Mouse (Mus musculus) thymus, adult 2 months (tissue): ENCODE results near the gene Rpn1. TPM values are rescaled to one million over a fixed set of nuclear protein-coding genes. Genes with fewer than 3 reads are reported as not detected.

Experiments used
- DNase-seq: peaks from one replicate; pipeline ENCODE4 v3.0.0; 2021
- H3K27ac ChIP-seq: fragments of 200-500 bp; 2 replicates; pipeline ENCODE4 v1.5.1; 2012; ENCODE audit warnings: low read length, control low read depth; ENCODE audit not compliant: control insufficient read depth, insufficient read depth
- H3K27me3 ChIP-seq: fragments of 200-500 bp; 2 replicates; pipeline ENCODE4 v1.6.1; 2012; ENCODE audit warnings: mild to moderate bottlenecking, low read length, moderate library complexity, mixed read lengths; ENCODE audit not compliant: control insufficient read depth, insufficient read depth
- H3K36me3 ChIP-seq: fragments of 200-500 bp; 2 replicates; pipeline ENCODE4 v1.6.1; 2012; ENCODE audit warnings: mild to moderate bottlenecking, low read length, moderate library complexity; ENCODE audit not compliant: control insufficient read depth, insufficient read depth
- H3K4me1 ChIP-seq: fragments of 200-500 bp; replicated peaks from 2 replicates; pipeline ENCODE4 v1.6.1; 2012; ENCODE audit warnings: low read length; ENCODE audit not compliant: control insufficient read depth, insufficient read depth
- H3K4me3 ChIP-seq: fragments of 200-500 bp; 2 replicates; pipeline ENCODE4 v1.5.1; 2012; ENCODE audit warnings: mild to moderate bottlenecking, low read length, control low read depth, moderate library complexity; ENCODE audit not compliant: control insufficient read depth, insufficient read depth
- CTCF ChIP-seq: fragments of 200-500 bp; IDR thresholded peaks from 2 replicates; pipeline ENCODE4 v1.5.1; 2012; ENCODE audit warnings: mild to moderate bottlenecking, control low read depth, low read length, moderate library complexity, borderline replicate concordance; ENCODE audit not compliant: control insufficient read depth, poor library complexity, insufficient read depth; ENCODE audit errors: extremely low read depth
- POLR2A ChIP-seq: fragments of 200-500 bp; IDR thresholded peaks from 2 replicates; pipeline ENCODE4 v1.6.1; 2012; ENCODE audit warnings: mild to moderate bottlenecking, low read length, control low read depth, moderate library complexity; ENCODE audit not compliant: control insufficient read depth, poor library complexity, insufficient read depth; ENCODE audit errors: extremely low read depth
- WGBS: fragments of 180-500 bp; shearing (Covaris S2); methylation state at CpG from one replicate; pipeline ENCODE4 v1.1.7; 2018; 5-methylcytosine and 5-hydroxymethylcytosine counted together
- polyA plus RNA-seq: library from polyadenylated mRNA; depleted of rRNA; stranded (reverse); fragments of >200 nt; gene quantifications from 2 replicates; pipeline ENCODE4 v1.2.3, GENCODE M21; 2012

Rpn1 gene
- polyA plus RNA-seq, 1 experiment, result 158 TPM

- H3K27me3 ChIP-seq, result no peaks in the 10 kb centered on the region
- no peak overlapping the region for H3K27ac ChIP-seq
- H3K4me3 ChIP-seq, result peak overlapping the region; percentile 31
- TF ChIP-seq CTCF (peak; percentile 94), POLR2A (no peak)
- H3K36me3 ChIP-seq, result peaks cover 27% of the 10 kb centered on the region
- 18% methylated on average over 32 of the region's 32 CpGs for WGBS
- DNase-seq, result peak; percentile 75
- peaks cover 9% of the 10 kb centered on the region for H3K4me1 ChIP-seq
These were observed 21.7 kb downstream of the Rpn1 start for GRCm38 (mm10) chr6:88105783-88106611.

GRCm38 (mm10) chr6:88106612-88107123, 22.4 kb downstream of the Rpn1 start:
- Histone ChIP-seq H3K27ac (no peak overlapping the region), H3K4me1 (peaks cover 9% of the 10 kb centered on the region), H3K4me3 (no peak overlapping the region), H3K27me3 (no peaks in the 10 kb centered on the region), H3K36me3 (peaks cover 20% of the 10 kb centered on the region)
- WGBS, result 85% methylated on average over 12 of the region's 12 CpGs
- no peak for DNase-seq
- TF ChIP-seq POLR2A (no peak), CTCF (no peak)

GRCm38 (mm10) chr6:88107661-88108535, 23.6 kb downstream of the Rpn1 start:
- Histone ChIP-seq H3K4me1 (peaks cover 9% of the 10 kb centered on the region), H3K27ac (no peak overlapping the region), H3K4me3 (no peak overlapping the region), H3K36me3 (peaks cover 8% of the 10 kb centered on the region), H3K27me3 (no peaks in the 10 kb centered on the region)
- 89% methylated on average over 10 of the region's 10 CpGs for WGBS
- TF ChIP-seq POLR2A (no peak), CTCF (no peak)
- no peak for DNase-seq

GRCm38 (mm10) chr6:88113139-88113538, 28.9 kb downstream of the Rpn1 start:
- 0 out of 2 replicates have a peak, but pooled peaks cover 2% of the 10 kb centered on the region for H3K4me1 ChIP-seq
- WGBS, result 54% methylated on average over 7 of the region's 7 CpGs
- no peaks in the 10 kb centered on the region for H3K27me3 ChIP-seq
- H3K27ac ChIP-seq, result no peak overlapping the region
- H3K4me3 ChIP-seq, result no peak overlapping the region
- peak; percentile 51 for DNase-seq
- no peaks in the 10 kb centered on the region for H3K36me3 ChIP-seq
- TF ChIP-seq POLR2A (no peak), CTCF (peak; percentile 83)

- 94% methylated on average over 5 of the region's 5 CpGs for WGBS
- H3K27ac ChIP-seq, result no peak overlapping the region
- no peak for DNase-seq
- H3K27me3 ChIP-seq, result no peaks in the 10 kb centered on the region
- H3K4me3 ChIP-seq, result no peak overlapping the region
- 0 out of 2 replicates have a peak, but pooled peaks cover 2% of the 10 kb centered on the region for H3K4me1 ChIP-seq
- TF ChIP-seq POLR2A, result no peak
- TF ChIP-seq CTCF, result no peak
- H3K36me3 ChIP-seq, result no peaks in the 10 kb centered on the region
These were observed 30.1 kb downstream of the Rpn1 start for GRCm38 (mm10) chr6:88114414-88114813.
